17 mouse cellular contexts compared by ENCODE assay signal in the genomic region with DNA sequence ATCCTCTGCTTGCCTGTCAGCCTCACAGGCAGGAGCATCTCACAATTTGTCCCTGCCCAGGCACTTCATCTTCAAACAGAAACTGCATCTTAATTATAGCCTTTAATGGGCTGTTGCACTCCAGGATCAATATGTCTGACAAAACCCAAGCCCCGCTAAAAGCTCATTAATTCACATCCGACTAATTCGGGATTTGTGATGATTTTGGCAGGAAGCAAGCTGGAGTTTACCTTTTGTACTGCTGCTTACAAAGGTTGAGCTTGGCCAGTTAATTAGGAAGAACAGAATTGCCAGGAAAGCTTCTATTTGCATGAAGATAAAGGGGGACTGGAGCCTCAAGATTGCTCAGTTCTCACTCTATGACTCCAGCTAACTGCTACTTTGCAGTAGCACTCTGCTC.
DNase-seq lines count a peak whose midpoint lies in the region; ATAC-seq and TF ChIP-seq lines count a peak whose summit lies in the region.
"Had no signal": no experiment of that assay in that cellular context is flagged by ENCODE, and none has a peak within 500 bp of the region (broad histone marks: within the 10 kb centered on the region; RNA-seq: fewer than 3 reads in every experiment).

No protein-coding gene starts in this region.

- no peak overlapping the region for H3K9ac ChIP-seq in midbrain, postnatal 0 days (replicated peaks; ENCODE audit: low read length, poor library complexity, severe bottlenecking)
- H3K9ac ChIP-seq: limb, embryonic 13.5 days; neural tube, embryonic 13.5 days had no signal

- peaks cover 94% of the 10 kb centered on the region for H3K27me3 ChIP-seq in forebrain, embryonic 10.5 days (ENCODE audit: poor library complexity, severe bottlenecking)
- no peaks in the 10 kb centered on the region for H3K27me3 ChIP-seq in midbrain, postnatal 0 days (ENCODE audit: insufficient read depth, low read length)
- H3K27me3 ChIP-seq: limb, embryonic 13.5 days; megakaryocyte, embryonic 14.5 days; neural tube, embryonic 13.5 days had no signal

- peaks cover 11% of the 10 kb centered on the region for H3K4me1 ChIP-seq in forebrain, embryonic 10.5 days
- H3K4me1 ChIP-seq in midbrain, postnatal 0 days (ENCODE audit: insufficient read depth, low read length) = no peaks in the 10 kb centered on the region
- H3K4me1 ChIP-seq: limb, embryonic 13.5 days; megakaryocyte, embryonic 14.5 days; neural tube, embryonic 13.5 days had no signal

- H3K4me3 ChIP-seq in forebrain, embryonic 10.5 days = no peak overlapping the region
- no peak overlapping the region for H3K4me3 ChIP-seq in midbrain, postnatal 0 days (ENCODE audit: low read depth, low read length)
- H3K4me3 ChIP-seq: limb, embryonic 13.5 days; megakaryocyte, embryonic 14.5 days; neural tube, embryonic 13.5 days had no signal

- intact Hi-C loops in left cerebral cortex, postnatal 4 days (cut with DNase I) = no loop called here
- intact Hi-C loops in heart, postnatal 25 days (cut with DNase I) = no loop called here

- no peaks in the 10 kb centered on the region for H3K36me3 ChIP-seq in forebrain, embryonic 10.5 days (replicated peaks)
- H3K36me3 ChIP-seq in midbrain, postnatal 0 days (ENCODE audit: insufficient read depth, low read length) = no peaks in the 10 kb centered on the region
- H3K36me3 ChIP-seq: limb, embryonic 13.5 days; neural tube, embryonic 13.5 days had no signal

- 0 out of 2 replicates have a peak, but pooled peaks have one; percentile 20 for ATAC-seq in midbrain, postnatal 0 days (ENCODE audit: low FRiP score)
- ATAC-seq: intestine, postnatal 0 days had no signal

- DNase-seq in left cerebral cortex, adult 9 months (ENCODE audit: low spot score in 2 of 2) = peak; percentile 2 to 3
- DNase-seq in left cerebral cortex, postnatal 4 days = no peak
- peak; percentile 27 for DNase-seq in forebrain, embryonic 10.5 days (ENCODE audit: extremely low spot score, low spot score)
- DNase-seq in layer of hippocampus, adult 8-10 months (ENCODE audit: low spot score in 2 of 2) = peak; percentile 22 to 24
- DNase-seq in midbrain, postnatal 0 days (ENCODE audit: low spot score) = peak; percentile 8
- DNase-seq in natural killer cell, adult 2 months (ENCODE audit: low spot score in 2 of 2) = no peak
- DNase-seq in kidney, postnatal 14 days = no peak
- DNase-seq in heart, postnatal 25 days (ENCODE audit: low spot score) = no peak
- DNase-seq: B cell, adult 2 months; cerebellum, postnatal 10 days; heart, postnatal 36 days; kidney, postnatal 4 days; lung, adult 18-20 months had no signal

- 6% methylated on average over 3 of the region's 3 CpGs for WGBS in forebrain, embryonic 10.5 days
- 2% methylated on average over 3 of the region's 3 CpGs for WGBS in midbrain, postnatal 0 days

- H3K9me3 ChIP-seq in forebrain, embryonic 10.5 days = no peaks in the 10 kb centered on the region
- H3K9me3 ChIP-seq in midbrain, postnatal 0 days (ENCODE audit: low read length) = no peaks in the 10 kb centered on the region
- H3K9me3 ChIP-seq: limb, embryonic 13.5 days; neural tube, embryonic 13.5 days had no signal

- no peak for TF ChIP-seq CTCF in midbrain, postnatal 0 days (IDR thresholded peaks at IDR 0.05)

- no peak overlapping the region for H3K4me2 ChIP-seq in midbrain, postnatal 0 days (ENCODE audit: low read depth, low read length, poor library complexity, severe bottlenecking)
- H3K4me2 ChIP-seq: limb, embryonic 13.5 days; neural tube, embryonic 13.5 days had no signal

- no peak overlapping the region for H3K27ac ChIP-seq in forebrain, embryonic 10.5 days
- no peak overlapping the region for H3K27ac ChIP-seq in midbrain, postnatal 0 days (ENCODE audit: low read depth, low read length)
- H3K27ac ChIP-seq: limb, embryonic 13.5 days; neural tube, embryonic 13.5 days had no signal

Comparison
In these comparisons a context has a peak if more than half of its experiments do, and no peak if none do; other contexts are left out.
1. DNase-seq: peak in left cerebral cortex, adult 9 months (2 of 2), forebrain, embryonic 10.5 days (single experiment), layer of hippocampus, adult 8-10 months (2 of 2) and midbrain, postnatal 0 days (single experiment); none in left cerebral cortex, postnatal 4 days (single experiment), natural killer cell, adult 2 months (0 of 2), kidney, postnatal 14 days (single experiment) and heart, postnatal 25 days (single experiment).